Comparison of ENCODE assay signal across 8 mouse cellular contexts in genomic region chr9:21411669-21412550, GRCm38 (mm10). TPM values are rescaled to one million over a fixed set of nuclear protein-coding genes. Genes with fewer than 3 reads are reported as not detected.
DNase-seq lines count a peak whose midpoint lies in the region; ATAC-seq and TF ChIP-seq lines count a peak whose summit lies in the region.

Gene Qtrt1, plus strand, starts transcription at chr9:21411837.

- no peaks in the 10 kb centered on the region for H3K9me3 ChIP-seq in erythroblast, embryonic 14.5 days (ENCODE audit: control insufficient read depth, low read length)
- H3K9me3 ChIP-seq in heart, embryonic 12.5 days (replicated peaks): no peaks in the 10 kb centered on the region
- no peaks in the 10 kb centered on the region for H3K9me3 ChIP-seq in kidney, postnatal 0 days (replicated peaks; ENCODE audit: low read length)
- no peaks in the 10 kb centered on the region for H3K9me3 ChIP-seq in liver, embryonic 11.5 days (ENCODE audit: control insufficient read depth, low read length)
- no peaks in the 10 kb centered on the region for H3K9me3 ChIP-seq in stomach, embryonic 14.5 days (ENCODE audit: control insufficient read depth, low read depth, low read length)

- peaks cover 11% of the 10 kb centered on the region for H3K79me3 ChIP-seq in C2C12 (ENCODE audit: low read depth)

- peak within 1 kb of the TSS; percentile 82 for H3ac ChIP-seq in C2C12 (ENCODE audit: control insufficient read depth, insufficient read length, low read depth)

- peak; percentile 96 for ATAC-seq in heart, embryonic 12.5 days (ENCODE audit: insufficient number of reproducible peaks, low FRiP score)
- ATAC-seq in kidney, postnatal 0 days (replicated peaks; ENCODE audit: low FRiP score, low read depth): peak; percentile 95
- peak; percentile 94 for ATAC-seq in liver, embryonic 11.5 days (replicated peaks; ENCODE audit: low FRiP score)
- ATAC-seq in stomach, embryonic 14.5 days (ENCODE audit: insufficient number of reproducible peaks, insufficient read depth, low FRiP score, low read depth): peak; percentile 95

- WGBS in heart, embryonic 12.5 days: 1% methylated on average over 52 of the region's 53 CpGs
- WGBS in kidney, postnatal 0 days: under 1% methylated on average over 53 of the region's 53 CpGs
- 1% methylated on average over 53 of the region's 53 CpGs for WGBS in liver, embryonic 11.5 days
- 2% methylated on average over 53 of the region's 53 CpGs for WGBS in stomach, embryonic 14.5 days

- H3K4me1 ChIP-seq in erythroblast, embryonic 14.5 days (ENCODE audit: control insufficient read depth): peaks cover 56% of the 10 kb centered on the region
- H3K4me1 ChIP-seq in heart, embryonic 12.5 days (replicated peaks): peaks cover 7% of the 10 kb centered on the region
- no peaks in the 10 kb centered on the region for H3K4me1 ChIP-seq in kidney, postnatal 0 days (replicated peaks; ENCODE audit: insufficient read depth, low read length)
- peaks cover 5% of the 10 kb centered on the region for H3K4me1 ChIP-seq in liver, embryonic 11.5 days (replicated peaks; ENCODE audit: control insufficient read depth, insufficient read depth, low read length)
- peaks cover 6% of the 10 kb centered on the region; the same call in 1 of the 2 replicates for H3K4me1 ChIP-seq in stomach, embryonic 14.5 days (ENCODE audit: control insufficient read depth, insufficient read depth, low read length)

- peak within 1 kb of the TSS; percentile 17; the same call in 1 of the 2 replicates for H3K27ac ChIP-seq in heart, embryonic 12.5 days (ENCODE audit: poor library complexity, severe bottlenecking)
- H3K27ac ChIP-seq in kidney, postnatal 0 days: peak within 1 kb of the TSS; percentile 71
- H3K27ac ChIP-seq in liver, embryonic 11.5 days (ENCODE audit: low read depth, low read length): peak within 1 kb of the TSS; percentile 4; the same call in 1 of the 2 replicates
- H3K27ac ChIP-seq in stomach, embryonic 14.5 days (ENCODE audit: low read length): peak within 1 kb of the TSS; percentile 48; the same call in 1 of the 2 replicates

- peak; percentile 20; the same call in 1 of the 2 replicates for TF ChIP-seq POLR2A in brain, embryonic 14.5 days (IDR thresholded peaks at IDR 0.05; ENCODE audit: borderline replicate concordance, extremely low read depth, insufficient read depth, insufficient read length, poor library complexity, severe bottlenecking)

- DNase-seq in brain, embryonic 14.5 days (ENCODE audit: low read depth): peak; percentile 96
- peak; percentile 97 for DNase-seq in kidney, postnatal 0 days (ENCODE audit: low spot score)
- DNase-seq in liver, embryonic 11.5 days (ENCODE audit: low spot score): peak; percentile 84
- peak; percentile 89 for DNase-seq in naive thymus-derived CD4-positive, alpha-beta T cell, adult 2 months (ENCODE audit: low read depth)

- no peak for TF ChIP-seq CTCF in C2C12 (IDR thresholded peaks at IDR 0.05; ENCODE audit: control insufficient read depth, insufficient read depth, insufficient read length)
- TF ChIP-seq CTCF in brain, embryonic 14.5 days (IDR thresholded peaks at IDR 0.05; ENCODE audit: borderline replicate concordance, extremely low read depth, insufficient read depth, insufficient read length): no peak
- no peak for TF ChIP-seq CTCF in kidney, postnatal 0 days (IDR thresholded peaks at IDR 0.05; ENCODE audit: low read depth)

- H3K27me3 ChIP-seq in C2C12 (ENCODE audit: control insufficient read depth, insufficient read depth, insufficient read length): no peaks in the 10 kb centered on the region
- no peaks in the 10 kb centered on the region for H3K27me3 ChIP-seq in erythroblast, embryonic 14.5 days (ENCODE audit: control insufficient read depth)
- no peaks in the 10 kb centered on the region for H3K27me3 ChIP-seq in heart, embryonic 12.5 days (replicated peaks)
- H3K27me3 ChIP-seq in kidney, postnatal 0 days (ENCODE audit: insufficient read depth, low read length): no peaks in the 10 kb centered on the region
- H3K27me3 ChIP-seq in liver, embryonic 11.5 days (replicated peaks; ENCODE audit: control insufficient read depth, insufficient read depth, low read length): no peaks in the 10 kb centered on the region
- no peaks in the 10 kb centered on the region for H3K27me3 ChIP-seq in stomach, embryonic 14.5 days (ENCODE audit: control insufficient read depth, insufficient read depth, low read length)

- H3K4me2 ChIP-seq in heart, embryonic 12.5 days: peak within 1 kb of the TSS; percentile 98
- peak within 1 kb of the TSS; percentile 94 for H3K4me2 ChIP-seq in kidney, postnatal 0 days (ENCODE audit: low read length)
- peak within 1 kb of the TSS; percentile 66 for H3K4me2 ChIP-seq in liver, embryonic 11.5 days
- peak within 1 kb of the TSS; percentile 92 for H3K4me2 ChIP-seq in stomach, embryonic 14.5 days (replicated peaks; ENCODE audit: low read depth, low read length)

- H3K36me3 ChIP-seq in C2C12 (ENCODE audit: control insufficient read depth, insufficient read depth): peaks cover 27% of the 10 kb centered on the region
- H3K36me3 ChIP-seq in erythroblast, embryonic 14.5 days (ENCODE audit: control insufficient read depth): peaks cover 21% of the 10 kb centered on the region
- peaks cover 31% of the 10 kb centered on the region for H3K36me3 ChIP-seq in heart, embryonic 12.5 days
- H3K36me3 ChIP-seq in kidney, postnatal 0 days (ENCODE audit: insufficient read depth, low read length): peaks cover 16% of the 10 kb centered on the region; the same call in 1 of the 2 replicates
- H3K36me3 ChIP-seq in liver, embryonic 11.5 days (ENCODE audit: control insufficient read depth, insufficient read depth, low read length): peaks cover 15% of the 10 kb centered on the region
- peaks cover 10% of the 10 kb centered on the region; the same call in 1 of the 2 replicates for H3K36me3 ChIP-seq in stomach, embryonic 14.5 days (ENCODE audit: control insufficient read depth, insufficient read depth, low read length)

- peak within 1 kb of the TSS; percentile 84 for H3K4me3 ChIP-seq in C2C12 (ENCODE audit: insufficient read depth, poor library complexity, severe bottlenecking)
- H3K4me3 ChIP-seq in erythroblast, embryonic 14.5 days (replicated peaks): peak within 1 kb of the TSS; percentile 77
- H3K4me3 ChIP-seq in heart, embryonic 12.5 days: peak within 1 kb of the TSS; percentile 75
- peak within 1 kb of the TSS; percentile 80 for H3K4me3 ChIP-seq in kidney, postnatal 0 days (replicated peaks; ENCODE audit: low read depth, low read length)
- H3K4me3 ChIP-seq in liver, embryonic 11.5 days (ENCODE audit: low read depth, low read length): peak within 1 kb of the TSS; percentile 82
- peak within 1 kb of the TSS; percentile 79 for H3K4me3 ChIP-seq in stomach, embryonic 14.5 days (ENCODE audit: low read depth, low read length)

- H3K9ac ChIP-seq in heart, embryonic 12.5 days: peak within 1 kb of the TSS; percentile 84
- peak within 1 kb of the TSS; percentile 74 for H3K9ac ChIP-seq in kidney, postnatal 0 days (ENCODE audit: low read depth, low read length)
- peak within 1 kb of the TSS; percentile 87 for H3K9ac ChIP-seq in liver, embryonic 11.5 days (ENCODE audit: low read depth, low read length)
- peak within 1 kb of the TSS; percentile 69 for H3K9ac ChIP-seq in stomach, embryonic 14.5 days (replicated peaks; ENCODE audit: low read depth, low read length)

- H3K79me2 ChIP-seq in C2C12 (ENCODE audit: control insufficient read depth, insufficient read depth): peaks cover 38% of the 10 kb centered on the region

TF ChIP-seq in C2C12, 6 proteins besides CTCF, POLR2A, EP300 and RAD21:
- TF ChIP-seq USF1 (IDR thresholded peaks at IDR 0.05; ENCODE audit: low read depth): peak; percentile 98
- TF ChIP-seq MAX (IDR thresholded peaks at IDR 0.05): peak; percentile 99
- no peak for TF ChIP-seq MYOD1 (IDR thresholded peaks at IDR 0.05; ENCODE audit: control insufficient read depth, insufficient read length, low read depth)
- no peak for TF ChIP-seq FOSL1 (IDR thresholded peaks at IDR 0.05; ENCODE audit: insufficient read depth, low read length, poor library complexity, severe bottlenecking)
- TF ChIP-seq CEBPB (IDR thresholded peaks at IDR 0.05; ENCODE audit: low read depth): no peak
- no peak for TF ChIP-seq MYOG (IDR thresholded peaks at IDR 0.05; ENCODE audit: control insufficient read depth, extremely low read depth, insufficient read length)

RNA-seq across cellular contexts. Expression of gene Qtrt1, which starts in this region (rescaled TPM):
- 61.7 TPM for polyA plus RNA-seq in C2C12 (2012; fragmentation: generic; extraction: Trizol)
- 81.4 and 92.1 TPM in 2 replicates for polyA plus RNA-seq in brain, embryonic 14.5 days (2012; rRNA removed)
- polyA plus RNA-seq in erythroblast, embryonic 14.5 days (2012): 1.7 and 2.0 TPM in 2 replicates
- 23.0 and 25.4 TPM in 2 replicates for polyA plus RNA-seq in heart, embryonic 12.5 days (2016; fragmentation: Nextera tagmentation; extraction: Ambion mirVana)
- 41.1 and 42.0 TPM in 2 replicates for polyA plus RNA-seq in kidney, postnatal 0 days (2015; fragmentation: Nextera tagmentation; extraction: Ambion mirVana)
- 59.2 and 60.2 TPM in 2 replicates for polyA plus RNA-seq in liver, embryonic 11.5 days (2014; fragmentation: Nextera tagmentation; extraction: Ambion mirVana)
- polyA plus RNA-seq in stomach, embryonic 14.5 days (2014; fragmentation: Nextera tagmentation; extraction: Ambion mirVana): 54.2 and 65.4 TPM in 2 replicates

Comparison
In these comparisons a context has a peak if more than half of its experiments do, and no peak if none do; other contexts are left out.
1. Peak in every context shown above with its lines: DNase-seq, ATAC-seq, H3K4me3 ChIP-seq and H3K27ac ChIP-seq.
2. H3K27ac ChIP-seq: peak in every context shown above with its lines; median percentile 71 in kidney, postnatal 0 days; 48 in stomach, embryonic 14.5 days; 17 in heart, embryonic 12.5 days; 4 in liver, embryonic 11.5 days.